Mouse (Mus musculus) embryonic fibroblast, embryonic 13.5 days (primary cell): ENCODE measurements around the gene Scfd2.

Experiments used
- CTCF ChIP-seq: IDR thresholded peaks from 2 replicates; pipeline ENCODE4 v1.5.1; 2011; ENCODE audit warnings: mild to moderate bottlenecking, control low read depth, low read length, moderate library complexity, borderline replicate concordance; ENCODE audit not compliant: insufficient read depth
- POLR2A ChIP-seq: IDR thresholded peaks from 2 replicates; pipeline ENCODE4 v1.6.1; 2011; ENCODE audit warnings: low read depth, mild to moderate bottlenecking, control low read depth, low read length, moderate library complexity

- TF ChIP-seq POLR2A (no peak), CTCF (no peak)
Observed at GRCm38 (mm10) chr5:74260378-74260809, 271.2 kb downstream of the Scfd2 start.
